Mouse (Mus musculus) stomach, embryonic 14.5 days (tissue): ENCODE data around the gene Dock6. TPM values are rescaled to one million over a fixed set of nuclear protein-coding genes. Genes with fewer than 3 reads are reported as not detected.
"Not testable (repeated sequence)": the region's sequence is repeated elsewhere in the genome, so short reads cannot be mapped to it uniquely, and the experiment has no call there.

Source experiments
- ATAC-seq: fragments of 200-750 bp; cut with Nextera tagmentation; 2 replicates; pipeline ENCODE4 v1.8.0; 2017; ENCODE audit warnings: low read depth, moderate TSS enrichment; ENCODE audit not compliant: insufficient number of reproducible peaks, insufficient read depth, low FRiP score
- H3K27ac ChIP-seq: fragments of 300-500 bp; sonication (generic); 2 replicates; pipeline ENCODE4 v1.5.1; 2014; ENCODE audit warnings: mild to moderate bottlenecking, low read length, moderate library complexity, mixed read lengths
- H3K27me3 ChIP-seq: fragments of 300-500 bp; sonication (generic); 2 replicates; pipeline ENCODE4 v1.6.1; 2014; ENCODE audit warnings: low read length, control low read depth, mixed read lengths; ENCODE audit not compliant: control insufficient read depth, insufficient read depth
- H3K36me3 ChIP-seq: fragments of 300-500 bp; sonication (generic); 2 replicates; pipeline ENCODE4 v1.6.1; 2014; ENCODE audit warnings: mild to moderate bottlenecking, control low read depth, low read length, moderate library complexity, mixed read lengths; ENCODE audit not compliant: control insufficient read depth, insufficient read depth
- H3K4me1 ChIP-seq: fragments of 300-500 bp; sonication (generic); 2 replicates; pipeline ENCODE4 v1.6.1; 2014; ENCODE audit warnings: low read length, control low read depth, mixed read lengths; ENCODE audit not compliant: control insufficient read depth, insufficient read depth
- H3K4me2 ChIP-seq: fragments of 300-500 bp; sonication (generic); replicated peaks from 2 replicates; pipeline ENCODE4 v1.6.1; 2014; ENCODE audit warnings: low read depth, low read length, control low read depth
- H3K4me3 ChIP-seq: fragments of 300-500 bp; sonication (generic); 2 replicates; pipeline ENCODE4 v1.5.1; 2014; ENCODE audit warnings: low read depth, low read length, control low read depth
- H3K9ac ChIP-seq: fragments of 300-500 bp; sonication (generic); replicated peaks from 2 replicates; pipeline ENCODE4 v1.6.1; 2014; ENCODE audit warnings: low read depth, mild to moderate bottlenecking, control low read depth, low read length, moderate library complexity, mixed read lengths
- H3K9me3 ChIP-seq: fragments of 300-500 bp; sonication (generic); 2 replicates; pipeline ENCODE4 v1.6.1; 2016; ENCODE audit warnings: low read depth, low read length, control low read depth; ENCODE audit not compliant: control insufficient read depth
- WGBS: fragments of 180-500 bp; shearing (Covaris S2); extraction: QIAGEN DNeasy Blood & Tissue Kit; methylation state at CpG from one replicate; pipeline ENCODE4 v1.1.7; 2014; 5-methylcytosine and 5-hydroxymethylcytosine counted together
- polyA plus RNA-seq: library from polyadenylated mRNA; unstranded; fragments of >200 nt; fragmentation: Nextera tagmentation; extraction: Ambion mirVana; gene quantifications from 2 replicates; pipeline ENCODE4 v1.2.1, GENCODE M21; 2014

Gene Dock6
- polyA plus RNA-seq, 1 experiment from 2014 or later: 45.1 TPM

- H3K4me3 ChIP-seq, ATAC-seq, H3K9ac ChIP-seq, H3K27ac ChIP-seq, H3K9me3 ChIP-seq, H3K4me2 ChIP-seq, H3K27me3 ChIP-seq: not testable (repeated sequence)
- peaks cover 38% of the 10 kb centered on the region for H3K4me1 ChIP-seq
- 96% methylated on average over 6 of the region's 6 CpGs for WGBS
- H3K36me3 ChIP-seq: peaks cover 49% of the 10 kb centered on the region
Observed at GRCm38 (mm10) chr9:21793507-21793906, 58.9 kb downstream of the Dock6 start.

GRCm38 (mm10) chr9:21792644-21793043 is 59.8 kb downstream of the Dock6 start:
- 0 out of 2 replicates have a peak, but pooled peaks have one; percentile 10 for ATAC-seq
- no peak overlapping the region for H3K9ac ChIP-seq
- H3K27ac ChIP-seq: no peak overlapping the region
- no peak overlapping the region for H3K4me3 ChIP-seq
- H3K9me3 ChIP-seq: no peaks in the 10 kb centered on the region
- WGBS: 46% methylated on average over 8 of the region's 8 CpGs
- H3K36me3 ChIP-seq: peaks cover 54% of the 10 kb centered on the region
- no peaks in the 10 kb centered on the region for H3K27me3 ChIP-seq
- H3K4me1 ChIP-seq: peaks cover 38% of the 10 kb centered on the region
- H3K4me2 ChIP-seq: peak overlapping the region; percentile 28; the same call in 1 of the 2 replicates

- 68% methylated on average over 8 of the region's 8 CpGs for WGBS
Observed at GRCm38 (mm10) chr9:21791861-21792260, 60.6 kb downstream of the Dock6 start.

GRCm38 (mm10) chr9:21788234-21788633 is 64.2 kb downstream of the Dock6 start:
- Histone ChIP-seq H3K27ac (no peak overlapping the region), H3K4me1 (peaks cover 17% of the 10 kb centered on the region), H3K27me3 (no peaks in the 10 kb centered on the region), H3K9ac (no peak overlapping the region), H3K36me3 (peaks cover 48% of the 10 kb centered on the region), H3K9me3 (no peaks in the 10 kb centered on the region), H3K4me2 (no peak overlapping the region), H3K4me3 (no peak overlapping the region)
- 76% methylated on average over 9 of the region's 9 CpGs for WGBS
- ATAC-seq: no peak

More at GRCm38 (mm10) chr9:21791861-21792260, 60.6 kb downstream of the Dock6 start:
- Histone ChIP-seq H3K4me3 (no peak overlapping the region), H3K27ac (no peak overlapping the region), H3K27me3 (no peaks in the 10 kb centered on the region), H3K4me1 (peaks cover 34% of the 10 kb centered on the region), H3K9ac (no peak overlapping the region), H3K4me2 (0 out of 2 replicates have a peak overlapping the region, but pooled peaks have one; percentile 3), H3K9me3 (no peaks in the 10 kb centered on the region), H3K36me3 (peaks cover 58% of the 10 kb centered on the region)
- no peak for ATAC-seq

GRCm38 (mm10) chr9:21787654-21788053 is 64.8 kb downstream of the Dock6 start:
- Histone ChIP-seq H3K4me1 (peaks cover 11% of the 10 kb centered on the region), H3K4me2 (no peak overlapping the region), H3K27ac (no peak overlapping the region), H3K9ac (no peak overlapping the region), H3K36me3 (peaks cover 44% of the 10 kb centered on the region), H3K9me3 (no peaks in the 10 kb centered on the region), H3K4me3 (no peak overlapping the region), H3K27me3 (no peaks in the 10 kb centered on the region)
- ATAC-seq: no peak
- 74% methylated on average over 5 of the region's 5 CpGs for WGBS

- Histone ChIP-seq H3K9me3 (no peaks in the 10 kb centered on the region), H3K4me1 (peaks cover 4% of the 10 kb centered on the region; the same call in 1 of the 2 replicates), H3K4me2 (no peak overlapping the region), H3K4me3 (no peak overlapping the region), H3K36me3 (peaks cover 44% of the 10 kb centered on the region), H3K9ac (no peak overlapping the region), H3K27ac (no peak overlapping the region), H3K27me3 (no peaks in the 10 kb centered on the region)
- ATAC-seq: peak; percentile 64; the same call in 1 of the 2 replicates
- 16% methylated on average over 6 of the region's 6 CpGs for WGBS
Observed at GRCm38 (mm10) chr9:21786906-21787305, 65.5 kb downstream of the Dock6 start.

- not testable (repeated sequence) for H3K4me3 ChIP-seq, H3K4me2 ChIP-seq, H3K4me1 ChIP-seq, H3K27ac ChIP-seq, H3K27me3 ChIP-seq, H3K9ac ChIP-seq, ATAC-seq, H3K9me3 ChIP-seq
- 84% methylated on average over 1 of the region's 2 CpGs for WGBS
- peaks cover 43% of the 10 kb centered on the region for H3K36me3 ChIP-seq
Observed at GRCm38 (mm10) chr9:21786309-21786708, 66.1 kb downstream of the Dock6 start.

GRCm38 (mm10) chr9:21784517-21785307 is 67.7 kb downstream of the Dock6 start:
- H3K27ac ChIP-seq: no peak overlapping the region
- no peaks in the 10 kb centered on the region for H3K9me3 ChIP-seq
- H3K36me3 ChIP-seq: peaks cover 41% of the 10 kb centered on the region
- no peak overlapping the region for H3K4me2 ChIP-seq
- ATAC-seq: no peak
- no peaks in the 10 kb centered on the region for H3K4me1 ChIP-seq
- H3K9ac ChIP-seq: no peak overlapping the region
- H3K4me3 ChIP-seq: no peak overlapping the region
- no peaks in the 10 kb centered on the region for H3K27me3 ChIP-seq
- 89% methylated on average over 7 of the region's 7 CpGs for WGBS
